22 mouse cellular contexts compared by ENCODE assay signal in genomic region chr9:40252459-40252858, GRCm38 (mm10). TPM values are rescaled to one million over a fixed set of nuclear protein-coding genes. Genes with fewer than 3 reads are reported as not detected.
"Had no signal": no experiment of that assay in that cellular context is flagged by ENCODE, and none has a peak within 500 bp of the region (broad histone marks: within the 10 kb centered on the region; RNA-seq: fewer than 3 reads in every experiment).

No protein-coding gene starts in this region.

- H3K4me1 ChIP-seq: limb, embryonic 15.5 days; liver, embryonic 13.5 days; liver, embryonic 15.5 days; midbrain, embryonic 10.5 days; midbrain, embryonic 12.5 days; neural tube, embryonic 13.5 days; neural tube, embryonic 15.5 days had no signal

- DNase-seq: liver, embryonic 13.5 days; liver, postnatal 0 days; midbrain, embryonic 14.5 days; retina, postnatal 1 day; right cerebral cortex, adult 18-20 months; right cerebral cortex, postnatal 25 days; right cerebral cortex, postnatal 4 days; spleen, adult 18-20 months; thymus, adult 18-20 months; thymus, postnatal 14 days; thymus, postnatal 36 days had no signal

- H3K4me2 ChIP-seq: limb, embryonic 15.5 days; liver, embryonic 13.5 days; liver, embryonic 15.5 days; midbrain, embryonic 12.5 days; neural tube, embryonic 13.5 days; neural tube, embryonic 15.5 days had no signal

- H3K9ac ChIP-seq: limb, embryonic 15.5 days; liver, embryonic 13.5 days; liver, embryonic 15.5 days; liver, postnatal 0 days; midbrain, embryonic 12.5 days; neural tube, embryonic 13.5 days; neural tube, embryonic 15.5 days had no signal

- H3K4me3 ChIP-seq: limb, embryonic 15.5 days; liver, embryonic 13.5 days; liver, embryonic 15.5 days; midbrain, embryonic 10.5 days; midbrain, embryonic 12.5 days; myocyte; neural tube, embryonic 13.5 days; neural tube, embryonic 15.5 days had no signal

- H3K36me3 ChIP-seq: limb, embryonic 15.5 days; liver, embryonic 13.5 days; liver, embryonic 15.5 days; midbrain, embryonic 10.5 days; midbrain, embryonic 12.5 days; neural tube, embryonic 13.5 days; neural tube, embryonic 15.5 days had no signal

- H3K9me3 ChIP-seq: limb, embryonic 15.5 days; liver, embryonic 15.5 days; midbrain, embryonic 12.5 days; neural tube, embryonic 13.5 days; neural tube, embryonic 15.5 days had no signal

- H3K27ac ChIP-seq: limb, embryonic 15.5 days; liver, embryonic 13.5 days; liver, embryonic 15.5 days; midbrain, embryonic 10.5 days; midbrain, embryonic 12.5 days; neural tube, embryonic 13.5 days; neural tube, embryonic 15.5 days had no signal

- ATAC-seq: liver, postnatal 0 days; midbrain, embryonic 16.5 days had no signal

- H3K27me3 ChIP-seq: limb, embryonic 15.5 days; liver, embryonic 13.5 days; liver, embryonic 15.5 days; midbrain, embryonic 12.5 days; neural tube, embryonic 13.5 days; neural tube, embryonic 15.5 days had no signal

RNA-seq across cellular contexts. Expression of gene Scn3b, which starts 16.6 kb away (rescaled TPM):
- total RNA-seq: megakaryocyte, adult 5-6 weeks; megakaryocyte-erythroid progenitor cell, adult 5-6 weeks had no signal
- polyA plus RNA-seq: liver, adult 2 months had no signal
